Mouse (Mus musculus): ENCODE measurements around the gene C87436.

- TF ChIP-seq CTCF (IDR thresholded peaks at IDR 0.05; ENCODE audit: low read depth, low read length) = no peak
- TF ChIP-seq POLR2A (IDR thresholded peaks at IDR 0.05; ENCODE audit: borderline replicate concordance, low read depth, low read length) = no peak
Measured at GRCm38 (mm10) chr6:86431531-86431930, 6.6 kb upstream of the C87436 start.
